Mouse (Mus musculus): Measurements from ENCODE around the gene Zfp385a. TPM values are rescaled to one million over a fixed set of nuclear protein-coding genes. Genes with fewer than 3 reads are reported as not detected.

Gene Zfp385a
- polyA plus RNA-seq, 1 experiment from 2014 or later = 19.7 TPM

DNA sequence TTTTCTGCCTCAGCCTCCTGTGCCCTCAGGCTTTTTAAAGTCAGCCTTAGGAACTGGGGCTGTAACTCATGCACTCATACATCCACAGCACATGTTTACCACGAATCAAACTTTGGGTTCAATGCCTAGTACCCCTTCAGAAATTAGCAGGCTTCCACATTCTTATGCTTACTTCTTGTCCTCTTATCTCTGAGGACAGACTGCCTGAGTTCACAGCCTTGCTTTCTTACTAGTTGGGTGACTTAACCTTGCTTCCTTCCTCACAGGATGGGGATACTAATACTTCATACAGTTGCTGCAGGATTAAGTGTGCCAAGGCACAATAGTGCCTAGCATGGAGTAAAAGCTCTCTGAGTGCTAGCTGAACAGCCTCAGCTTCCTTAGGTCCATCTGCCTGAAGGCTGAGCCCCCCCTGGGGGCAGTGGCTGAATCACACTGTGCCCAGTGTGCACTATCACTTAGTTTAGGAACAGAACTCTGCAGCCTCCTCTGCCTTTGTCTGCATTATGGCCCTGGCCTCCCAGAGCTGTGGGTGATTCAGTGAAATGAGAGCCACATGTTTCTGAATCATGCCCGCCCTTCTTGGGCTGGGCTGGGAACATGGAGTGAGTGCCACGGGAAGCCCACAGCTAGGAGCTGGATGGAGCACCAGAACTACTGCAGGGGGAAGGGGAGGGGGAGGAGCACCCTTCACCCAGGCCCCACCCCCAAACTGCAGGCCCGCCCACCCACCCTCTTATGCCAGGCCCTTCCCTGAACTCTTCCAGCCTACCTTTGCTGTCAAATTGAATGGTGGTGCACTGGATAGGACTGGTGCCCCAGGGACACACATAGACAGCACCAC is 18.6 kb upstream of the Zfp385a start:
- WGBS = 39% methylated on average over 4 of the region's 4 CpGs
- no peak overlapping the region for H3K4me2 ChIP-seq (replicated peaks; ENCODE audit: low read depth, low read length)
- no peaks in the 10 kb centered on the region for H3K27me3 ChIP-seq (ENCODE audit: control insufficient read depth, insufficient read depth, low read length)
- no peaks in the 10 kb centered on the region for H3K4me1 ChIP-seq (replicated peaks; ENCODE audit: control insufficient read depth, insufficient read depth, low read length)
- no peak overlapping the region for H3K27ac ChIP-seq (ENCODE audit: low read depth, low read length)
- ATAC-seq (ENCODE audit: low FRiP score) (no peak), DNase-seq (ENCODE audit: low spot score) (no peak)
- no peaks in the 10 kb centered on the region for H3K9me3 ChIP-seq (ENCODE audit: control insufficient read depth, low read length)
- H3K4me3 ChIP-seq (ENCODE audit: low read depth, low read length) = no peak overlapping the region
- H3K9ac ChIP-seq (ENCODE audit: low read depth, low read length) = no peak overlapping the region
- no peaks in the 10 kb centered on the region for H3K36me3 ChIP-seq (ENCODE audit: control insufficient read depth, insufficient read depth, low read length)

GRCm38 (mm10) chr15:103357817-103358216 is 17.9 kb upstream of the Zfp385a start:
- Histone ChIP-seq H3K27me3 (ENCODE audit: control insufficient read depth, insufficient read depth, low read length) (no peaks in the 10 kb centered on the region), H3K9ac (ENCODE audit: low read depth, low read length) (no peak overlapping the region), H3K36me3 (ENCODE audit: control insufficient read depth, insufficient read depth, low read length) (no peaks in the 10 kb centered on the region), H3K4me1 (replicated peaks; ENCODE audit: control insufficient read depth, insufficient read depth, low read length) (no peaks in the 10 kb centered on the region), H3K4me2 (replicated peaks; ENCODE audit: low read depth, low read length) (no peak overlapping the region), H3K9me3 (ENCODE audit: control insufficient read depth, low read length) (no peaks in the 10 kb centered on the region), H3K27ac (ENCODE audit: low read depth, low read length) (no peak overlapping the region), H3K4me3 (ENCODE audit: low read depth, low read length) (no peak overlapping the region)
- ATAC-seq (ENCODE audit: low FRiP score) (no peak), DNase-seq (ENCODE audit: low spot score) (no peak)
- 86% methylated on average over 4 of the region's 4 CpGs for WGBS

DNA sequence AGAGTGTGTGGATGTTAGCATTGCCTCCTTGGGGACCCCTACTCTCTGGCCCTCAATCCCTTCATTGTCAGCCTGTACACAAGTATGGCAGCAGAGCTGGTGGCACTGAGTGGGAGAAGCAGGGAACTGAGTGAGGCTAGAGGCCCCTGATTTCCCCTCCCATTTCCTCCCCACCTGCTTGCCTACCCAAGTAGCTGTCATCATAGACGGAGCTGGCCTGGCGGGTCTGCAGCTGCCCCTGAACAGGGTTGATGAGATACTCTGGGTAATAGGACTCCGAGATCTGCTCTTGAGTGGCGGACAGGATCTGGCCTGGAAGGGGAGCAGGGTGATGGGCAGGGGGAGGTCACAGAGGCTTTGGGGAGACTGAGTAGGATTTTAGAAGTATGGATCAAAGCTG is 16.2 kb upstream of the Zfp385a start:
- 73% methylated on average over 4 of the region's 4 CpGs for WGBS
- Histone ChIP-seq H3K9ac (ENCODE audit: low read depth, low read length) (no peak overlapping the region), H3K4me1 (replicated peaks; ENCODE audit: control insufficient read depth, insufficient read depth, low read length) (no peaks in the 10 kb centered on the region), H3K4me2 (replicated peaks; ENCODE audit: low read depth, low read length) (no peak overlapping the region), H3K36me3 (ENCODE audit: control insufficient read depth, insufficient read depth, low read length) (peaks cover 3% of the 10 kb centered on the region; the same call in 1 of the 2 replicates), H3K4me3 (ENCODE audit: low read depth, low read length) (no peak overlapping the region), H3K27me3 (ENCODE audit: control insufficient read depth, insufficient read depth, low read length) (no peaks in the 10 kb centered on the region), H3K27ac (ENCODE audit: low read depth, low read length) (no peak overlapping the region), H3K9me3 (ENCODE audit: control insufficient read depth, low read length) (no peaks in the 10 kb centered on the region)
- ATAC-seq (ENCODE audit: low FRiP score) (no peak), DNase-seq (ENCODE audit: low spot score) (no peak)

GRCm38 (mm10) chr15:103355420-103355819 is 15.5 kb upstream of the Zfp385a start:
- Histone ChIP-seq H3K4me2 (replicated peaks; ENCODE audit: low read depth, low read length) (no peak overlapping the region), H3K36me3 (ENCODE audit: control insufficient read depth, insufficient read depth, low read length) (peaks cover 3% of the 10 kb centered on the region; the same call in 1 of the 2 replicates), H3K27ac (ENCODE audit: low read depth, low read length) (no peak overlapping the region), H3K4me1 (replicated peaks; ENCODE audit: control insufficient read depth, insufficient read depth, low read length) (no peaks in the 10 kb centered on the region), H3K9ac (ENCODE audit: low read depth, low read length) (no peak overlapping the region), H3K4me3 (ENCODE audit: low read depth, low read length) (no peak overlapping the region), H3K27me3 (ENCODE audit: control insufficient read depth, insufficient read depth, low read length) (no peaks in the 10 kb centered on the region), H3K9me3 (ENCODE audit: control insufficient read depth, low read length) (no peaks in the 10 kb centered on the region)
- no peak for ATAC-seq (ENCODE audit: low FRiP score)
- WGBS = 87% methylated on average over 4 of the region's 4 CpGs
- no peak for DNase-seq (ENCODE audit: low spot score)

GRCm38 (mm10) chr15:103354690-103355089 is 14.8 kb upstream of the Zfp385a start:
- Histone ChIP-seq H3K9ac (ENCODE audit: low read depth, low read length) (no peak overlapping the region), H3K4me3 (ENCODE audit: low read depth, low read length) (no peak overlapping the region), H3K36me3 (ENCODE audit: control insufficient read depth, insufficient read depth, low read length) (peaks cover 3% of the 10 kb centered on the region; the same call in 1 of the 2 replicates), H3K4me2 (replicated peaks; ENCODE audit: low read depth, low read length) (no peak overlapping the region), H3K4me1 (replicated peaks; ENCODE audit: control insufficient read depth, insufficient read depth, low read length) (no peaks in the 10 kb centered on the region), H3K27ac (ENCODE audit: low read depth, low read length) (no peak overlapping the region), H3K9me3 (ENCODE audit: control insufficient read depth, low read length) (no peaks in the 10 kb centered on the region), H3K27me3 (ENCODE audit: control insufficient read depth, insufficient read depth, low read length) (no peaks in the 10 kb centered on the region)
- ATAC-seq (ENCODE audit: low FRiP score) (no peak), DNase-seq (ENCODE audit: low spot score) (no peak)
- WGBS = 87% methylated on average over 2 of the region's 2 CpGs

GRCm38 (mm10) chr15:103353511-103354256 is 13.8 kb upstream of the Zfp385a start:
- H3K9ac ChIP-seq (ENCODE audit: low read depth, low read length) = no peak overlapping the region
- H3K4me3 ChIP-seq (ENCODE audit: low read depth, low read length) = no peak overlapping the region
- WGBS = 93% methylated on average over 11 of the region's 11 CpGs
- H3K4me2 ChIP-seq (replicated peaks; ENCODE audit: low read depth, low read length) = no peak overlapping the region
- H3K9me3 ChIP-seq (ENCODE audit: control insufficient read depth, low read length) = no peaks in the 10 kb centered on the region
- ATAC-seq (ENCODE audit: low FRiP score) (no peak), DNase-seq (ENCODE audit: low spot score) (no peak)
- H3K27me3 ChIP-seq (ENCODE audit: control insufficient read depth, insufficient read depth, low read length) = no peaks in the 10 kb centered on the region
- H3K27ac ChIP-seq (ENCODE audit: low read depth, low read length) = no peak overlapping the region
- peaks cover 3% of the 10 kb centered on the region; the same call in 1 of the 2 replicates for H3K36me3 ChIP-seq (ENCODE audit: control insufficient read depth, insufficient read depth, low read length)
- H3K4me1 ChIP-seq (replicated peaks; ENCODE audit: control insufficient read depth, insufficient read depth, low read length) = no peaks in the 10 kb centered on the region

DNA sequence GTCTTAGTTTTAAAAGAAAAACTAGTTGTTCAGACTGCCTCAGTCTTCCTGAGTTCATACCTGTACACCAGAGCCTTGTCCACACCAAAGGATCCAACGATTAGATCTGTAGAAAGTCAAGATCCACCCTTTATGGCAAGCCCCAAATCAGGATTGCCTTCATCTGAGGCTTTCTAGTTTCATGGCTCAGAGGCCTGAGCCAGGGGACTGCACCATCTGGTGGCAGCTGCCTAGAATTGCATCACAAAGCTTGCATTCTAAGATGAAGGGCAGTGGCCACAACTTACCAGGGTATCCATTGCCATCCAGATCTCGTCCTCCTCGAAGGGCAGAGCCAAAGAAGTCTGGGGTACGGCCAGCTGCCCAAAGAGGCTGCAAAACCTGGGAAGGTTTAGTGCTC is 13.0 kb upstream of the Zfp385a start:
- H3K4me3 ChIP-seq (ENCODE audit: low read depth, low read length) = no peak overlapping the region
- peak; percentile 48; the same call in 1 of the 2 replicates for ATAC-seq (ENCODE audit: low FRiP score)
- H3K4me2 ChIP-seq (replicated peaks; ENCODE audit: low read depth, low read length) = no peak overlapping the region
- no peak overlapping the region for H3K9ac ChIP-seq (ENCODE audit: low read depth, low read length)
- peak; percentile 80 for DNase-seq (ENCODE audit: low spot score)
- no peak overlapping the region for H3K27ac ChIP-seq (ENCODE audit: low read depth, low read length)
- H3K27me3 ChIP-seq (ENCODE audit: control insufficient read depth, insufficient read depth, low read length) = no peaks in the 10 kb centered on the region
- peaks cover 3% of the 10 kb centered on the region; the same call in 1 of the 2 replicates for H3K36me3 ChIP-seq (ENCODE audit: control insufficient read depth, insufficient read depth, low read length)
- H3K9me3 ChIP-seq (ENCODE audit: control insufficient read depth, low read length) = no peaks in the 10 kb centered on the region
- WGBS = 48% methylated on average over 4 of the region's 4 CpGs
- no peaks in the 10 kb centered on the region for H3K4me1 ChIP-seq (replicated peaks; ENCODE audit: control insufficient read depth, insufficient read depth, low read length)

GRCm38 (mm10) chr15:103347275-103347684 is 7.4 kb upstream of the Zfp385a start:
- ATAC-seq (ENCODE audit: low FRiP score) (no peak), DNase-seq (ENCODE audit: low spot score) (peak; percentile 73)
- no peak overlapping the region for H3K9ac ChIP-seq (ENCODE audit: low read depth, low read length)
- H3K27me3 ChIP-seq (ENCODE audit: control insufficient read depth, insufficient read depth, low read length) = no peaks in the 10 kb centered on the region
- H3K9me3 ChIP-seq (ENCODE audit: control insufficient read depth, low read length) = no peaks in the 10 kb centered on the region
- H3K27ac ChIP-seq (ENCODE audit: low read depth, low read length) = no peak overlapping the region
- 9% methylated on average over 2 of the region's 2 CpGs for WGBS
- H3K4me2 ChIP-seq (replicated peaks; ENCODE audit: low read depth, low read length) = no peak overlapping the region
- no peaks in the 10 kb centered on the region for H3K4me1 ChIP-seq (replicated peaks; ENCODE audit: control insufficient read depth, insufficient read depth, low read length)
- no peak overlapping the region for H3K4me3 ChIP-seq (ENCODE audit: low read depth, low read length)
- peaks cover 3% of the 10 kb centered on the region; the same call in 1 of the 2 replicates for H3K36me3 ChIP-seq (ENCODE audit: control insufficient read depth, insufficient read depth, low read length)

Measured in hindbrain, embryonic 11.5 days (tissue).